Mouse (Mus musculus) right cerebral cortex, adult 18-20 months (tissue): Measurements from ENCODE around the gene 1110017D15Rik.

Experiments
- DNase-seq: peaks from one replicate; pipeline ENCODE4 v3.0.0; 2022; ENCODE audit warnings: mixed read lengths

Gene 1110017D15Rik

DNA sequence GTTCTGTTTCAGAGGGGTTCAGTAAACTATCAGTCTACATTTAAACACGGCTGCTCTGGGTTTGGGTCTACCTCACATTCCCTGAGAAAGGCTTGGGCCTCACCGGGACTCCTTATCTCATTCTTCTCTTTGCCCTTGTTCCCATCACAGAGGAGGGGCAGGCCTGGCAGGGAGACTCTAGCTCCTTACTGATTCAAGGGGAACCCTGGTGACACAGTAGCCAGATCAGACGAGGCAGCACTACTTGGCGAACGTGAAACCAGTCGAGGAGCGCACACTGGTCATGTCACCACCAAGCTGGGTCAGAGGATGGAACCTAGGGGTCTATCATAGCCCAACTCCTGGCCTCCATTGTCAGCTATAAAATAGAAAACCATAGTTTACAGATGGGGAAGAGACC lies 9.1 kb downstream of the 1110017D15Rik start:
- no peak for DNase-seq

GRCm38 (mm10) chr4:41507326-41507924 lies 9.7 kb downstream of the 1110017D15Rik start:
- DNase-seq: no peak

DNA sequence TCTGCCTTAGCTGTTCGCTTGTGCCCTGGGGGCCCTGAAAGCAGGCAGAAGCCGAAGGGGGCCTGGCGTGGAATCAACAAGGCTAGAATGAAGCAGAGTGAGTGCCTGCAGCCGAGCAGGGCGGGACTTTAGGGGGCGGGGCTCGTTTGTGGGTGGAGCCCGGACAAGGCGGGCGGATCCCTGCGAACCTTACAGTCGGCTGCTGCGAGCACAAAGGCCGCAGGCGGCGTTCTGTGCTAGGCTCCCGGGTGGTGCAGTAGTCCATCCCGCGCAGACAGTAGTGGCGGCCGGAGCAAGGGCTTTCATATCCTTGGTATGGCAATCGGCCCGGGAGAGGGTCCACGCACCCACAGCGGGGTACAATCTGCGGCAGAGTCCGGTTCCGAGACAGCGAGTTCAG lies 10.2 kb downstream of the 1110017D15Rik start:
- DNase-seq: peak; percentile 89

GRCm38 (mm10) chr4:41506156-41506555 lies 11.0 kb downstream of the 1110017D15Rik start:
- DNase-seq: no peak

GRCm38 (mm10) chr4:41505131-41505551 lies 12.0 kb downstream of the 1110017D15Rik start:
- DNase-seq: no peak

DNA sequence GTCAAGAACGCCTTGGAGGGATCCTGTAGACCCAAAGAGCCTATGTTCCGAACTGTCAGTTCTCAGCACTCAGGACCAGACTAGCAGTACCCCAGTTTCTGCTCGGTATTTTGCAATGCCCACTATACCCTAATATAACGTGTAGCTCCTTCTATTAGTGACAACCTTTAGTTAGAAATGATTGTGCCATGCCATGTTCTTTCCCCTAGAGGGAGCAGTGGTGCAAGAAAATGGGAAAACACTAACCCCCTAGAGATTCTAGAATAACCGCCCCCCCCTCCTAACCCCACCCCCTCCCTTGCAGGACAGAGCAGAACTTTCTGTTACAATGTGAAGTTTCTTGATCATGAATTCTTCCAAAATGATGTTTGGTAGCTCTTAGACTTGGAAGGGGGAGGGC lies 12.8 kb downstream of the 1110017D15Rik start:
- no peak for DNase-seq

DNA sequence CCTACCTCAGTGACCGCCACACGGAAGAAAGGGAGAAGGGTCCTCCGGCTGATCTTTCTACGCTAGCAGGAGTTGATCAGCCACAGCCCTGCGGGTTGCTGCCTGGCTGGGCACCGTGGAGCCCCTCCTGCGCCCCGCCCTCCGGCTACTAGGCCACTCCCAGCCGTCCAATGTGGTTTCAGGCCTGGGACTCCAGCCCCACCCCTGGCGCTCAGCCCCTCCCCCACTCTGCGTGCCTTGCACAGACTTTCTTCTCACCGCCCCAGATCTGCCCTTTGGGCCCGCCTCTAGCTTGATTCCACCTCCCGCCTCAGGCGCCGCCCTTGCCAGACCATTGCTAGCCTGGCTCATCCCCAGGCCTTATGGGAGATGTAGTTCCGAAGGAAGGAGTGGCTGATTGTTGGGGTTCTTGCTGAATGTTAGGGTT lies 14.1 kb downstream of the 1110017D15Rik start, which contains the start of gene AI464131:
AI464131 (minus strand) TSS at position 91 of the 427 bp plus-strand sequence.
- peak; percentile 95 for DNase-seq

DNA sequence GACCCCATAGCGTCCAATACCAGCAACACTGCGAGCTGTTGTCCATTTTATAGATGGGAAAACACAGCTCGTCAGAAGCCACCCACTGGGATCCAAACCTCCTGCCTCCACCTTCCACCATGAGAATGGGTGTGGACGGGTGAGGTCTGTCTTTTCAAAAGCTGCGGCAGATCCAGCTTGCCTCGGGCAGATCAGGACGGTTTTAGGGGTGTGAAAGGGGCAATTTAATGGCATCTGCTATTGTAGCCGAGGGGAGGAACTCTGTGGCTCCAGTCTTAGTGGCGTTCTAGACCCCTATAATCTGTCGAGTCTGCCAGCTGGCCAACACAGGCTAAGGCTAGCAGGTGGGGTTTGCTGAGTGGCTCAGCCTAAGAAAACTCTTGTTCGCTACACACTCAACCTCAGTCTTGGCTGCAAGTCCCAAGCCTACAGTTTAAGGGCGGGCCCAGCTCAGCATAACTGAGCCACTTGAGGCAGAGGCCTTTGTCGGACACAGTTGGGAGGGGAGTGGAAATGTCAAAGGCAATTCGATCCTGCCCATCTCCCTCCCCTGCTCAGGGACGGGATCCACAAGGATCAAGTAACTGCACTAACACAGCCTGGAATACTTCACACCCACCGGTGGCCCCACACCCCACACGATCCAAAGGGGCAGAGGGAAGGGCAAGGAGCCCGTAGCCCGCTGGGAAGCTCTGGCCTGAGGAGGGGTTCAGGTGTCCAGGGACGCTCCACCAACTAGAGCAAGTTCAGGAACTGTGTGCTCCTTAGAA lies 14.8 kb downstream of the 1110017D15Rik start:
- no peak for DNase-seq

DNA sequence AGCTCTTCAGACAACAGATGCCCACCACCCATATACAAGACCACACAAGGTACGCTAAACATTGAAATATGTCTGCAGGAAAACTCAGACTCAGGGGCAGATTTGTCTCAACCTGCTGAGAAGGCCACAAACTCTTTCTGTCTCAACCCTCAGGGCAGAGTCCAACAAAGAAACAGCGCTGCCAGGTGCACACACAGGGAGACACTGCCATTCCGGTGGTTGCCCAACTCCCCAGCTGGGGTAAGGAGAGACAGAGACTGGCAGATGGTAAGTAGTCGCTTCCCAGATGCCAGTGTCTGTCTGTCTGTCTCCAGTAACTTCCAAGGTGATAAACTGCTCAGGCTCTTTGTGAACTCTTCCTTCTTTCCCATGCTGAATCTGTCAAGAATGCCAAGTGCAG lies 16.3 kb downstream of the 1110017D15Rik start:
- DNase-seq: no peak

GRCm38 (mm10) chr4:41499619-41500018 lies 17.5 kb downstream of the 1110017D15Rik start:
- no peak for DNase-seq

DNA sequence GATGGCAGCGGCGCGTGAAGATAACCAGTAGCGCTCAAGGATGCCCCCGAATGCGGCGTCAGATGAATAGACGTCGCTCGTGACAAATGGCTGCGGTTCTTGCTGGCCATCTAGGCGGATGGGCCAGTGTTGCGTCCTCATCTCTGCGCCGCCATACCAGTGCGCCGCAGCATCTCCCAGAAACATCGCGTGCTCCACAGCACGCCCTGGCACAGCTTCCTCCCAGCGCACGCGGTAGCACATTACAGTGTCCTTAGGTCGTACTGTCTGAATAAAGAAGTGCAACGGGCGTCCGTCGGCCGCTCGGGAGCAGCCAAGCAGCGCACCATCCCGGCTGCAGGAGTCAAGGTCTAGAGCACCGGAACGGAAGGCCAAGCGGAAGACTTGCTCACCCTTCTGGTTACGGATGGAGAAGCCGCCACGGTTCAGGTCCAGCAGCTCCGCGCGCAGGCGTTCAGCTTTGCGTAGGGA lies 18.2 kb downstream of the 1110017D15Rik start:
- no peak for DNase-seq

GRCm38 (mm10) chr4:41497995-41498845 lies 18.9 kb downstream of the 1110017D15Rik start:
- DNase-seq: no peak

GRCm38 (mm10) chr4:41497579-41497978 lies 19.6 kb downstream of the 1110017D15Rik start:
- DNase-seq: no peak

DNA sequence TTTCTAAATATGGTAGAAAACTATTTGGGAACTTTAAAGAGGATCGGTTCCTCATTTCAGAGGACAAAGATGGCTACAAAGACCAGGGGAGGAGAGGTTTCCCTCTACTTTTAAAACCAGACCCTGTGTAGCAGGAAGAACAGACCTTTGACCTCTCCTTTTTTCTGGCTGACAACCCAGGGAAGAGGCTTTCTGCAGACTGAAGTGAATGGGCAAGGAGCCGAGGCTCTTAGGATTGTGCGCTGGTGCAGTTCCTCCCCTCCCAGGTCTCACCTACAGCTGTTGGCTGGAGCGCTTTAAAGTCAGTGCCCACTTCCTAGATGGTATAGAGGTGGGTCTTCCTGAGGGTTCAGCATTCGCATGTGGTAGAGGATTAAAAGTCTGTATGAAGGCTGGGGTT lies 20.1 kb downstream of the 1110017D15Rik start:
- no peak for DNase-seq

- no peak for DNase-seq
These were observed 21.3 kb downstream of the 1110017D15Rik start for GRCm38 (mm10) chr4:41495850-41496249.

- DNase-seq: no peak
These were observed 22.1 kb downstream of the 1110017D15Rik start for GRCm38 (mm10) chr4:41495076-41495475.

DNA sequence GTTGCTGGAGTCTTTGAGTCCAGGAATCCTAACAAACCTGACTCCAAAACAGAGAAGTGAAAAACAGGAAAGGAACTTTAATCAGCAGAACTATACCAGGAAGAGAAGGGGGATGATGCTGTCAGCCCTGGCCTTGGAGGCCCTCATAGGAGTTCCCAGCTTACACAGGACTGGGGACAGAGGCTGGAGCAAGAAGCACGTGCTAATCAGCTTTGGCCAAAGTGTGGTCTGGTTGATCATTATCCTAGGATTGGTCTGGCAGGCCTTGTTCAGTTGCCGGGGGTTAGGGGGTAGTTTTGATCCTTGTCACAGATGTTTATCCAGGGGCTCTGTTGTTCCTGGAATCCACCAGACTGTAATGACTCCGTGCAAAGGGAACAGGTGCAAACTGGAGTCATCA lies 22.8 kb downstream of the 1110017D15Rik start:
- no peak for DNase-seq

DNA sequence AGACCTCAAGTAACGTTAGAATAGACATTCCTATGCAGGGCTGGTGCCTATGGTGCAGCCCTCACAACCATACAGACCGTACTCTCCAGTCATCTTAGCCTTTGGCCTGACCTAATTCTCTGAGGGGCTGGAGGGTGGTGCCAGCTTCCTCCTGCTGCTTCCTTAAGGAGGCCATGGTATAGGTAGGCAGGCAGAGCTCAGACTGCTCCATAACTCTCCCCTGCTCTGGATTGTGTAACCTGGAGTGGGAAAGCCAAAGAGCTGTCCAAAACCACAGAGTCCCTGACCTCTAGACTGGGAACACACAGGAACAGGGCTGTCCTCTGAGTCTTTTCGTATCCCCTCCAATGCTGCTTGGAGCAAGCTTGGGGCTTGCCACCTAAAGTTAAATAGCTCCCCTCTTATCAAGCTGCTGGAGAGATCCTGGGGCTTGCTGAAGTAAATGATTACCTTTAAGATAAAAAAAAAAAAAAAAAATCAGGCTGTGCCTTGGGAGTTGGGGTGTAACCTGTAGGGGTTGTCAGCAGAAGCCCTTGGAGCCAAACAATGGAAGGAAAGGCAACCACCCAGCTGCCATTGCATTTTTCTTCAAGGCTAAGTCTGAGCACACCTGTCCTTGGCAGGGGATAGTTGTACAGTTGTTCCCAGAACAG lies 23.5 kb downstream of the 1110017D15Rik start:
- DNase-seq: no peak

DNA sequence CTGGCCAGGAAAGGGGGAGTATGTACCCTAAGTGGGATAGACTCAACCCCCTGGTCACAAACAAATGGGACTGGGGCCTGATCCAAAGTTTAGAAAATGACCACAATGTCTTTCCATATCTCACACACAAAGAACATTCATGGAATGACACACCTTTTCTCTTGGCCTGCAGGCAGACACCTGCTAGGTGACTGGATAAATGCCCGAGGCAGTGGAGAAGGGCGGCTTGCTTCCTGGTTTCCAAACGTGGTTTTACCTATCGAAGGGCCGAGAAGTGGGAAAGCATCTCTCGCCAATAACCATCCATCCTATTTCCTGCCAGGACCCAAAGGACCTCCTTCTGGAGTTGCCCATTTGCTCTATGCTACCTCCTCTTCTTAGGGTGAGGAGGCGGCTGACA lies 24.2 kb downstream of the 1110017D15Rik start:
- DNase-seq: no peak

- DNase-seq: peak; percentile 48
These were observed 35.5 kb downstream of the 1110017D15Rik start for GRCm38 (mm10) chr4:41481601-41482017.

DNA sequence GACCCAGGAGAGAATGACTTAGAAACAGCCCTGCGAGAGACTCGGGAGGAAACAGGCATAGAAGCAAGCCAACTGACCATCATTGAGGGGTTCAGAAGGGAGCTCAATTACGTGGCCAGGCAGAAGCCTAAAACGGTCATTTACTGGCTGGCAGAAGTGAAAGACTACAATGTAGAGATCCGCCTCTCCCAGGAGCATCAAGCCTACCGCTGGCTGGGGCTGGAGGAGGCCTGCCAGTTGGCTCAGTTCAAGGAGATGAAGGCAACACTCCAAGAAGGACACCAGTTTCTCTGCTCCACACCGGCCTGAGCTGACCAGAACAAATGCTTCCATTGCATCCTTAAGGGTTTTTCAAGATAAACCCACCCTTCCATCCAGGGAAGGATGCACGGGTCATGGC lies 36.9 kb downstream of the 1110017D15Rik start:
- DNase-seq: peak; percentile 28

GRCm38 (mm10) chr4:41479456-41479804 lies 37.7 kb downstream of the 1110017D15Rik start:
- DNase-seq: no peak
